Mouse (Mus musculus) kidney, embryonic 15.5 days (tissue): ENCODE data around the gene Cdhr2. TPM values are rescaled to one million over a fixed set of nuclear protein-coding genes. Genes with fewer than 3 reads are reported as not detected.

ENCODE experiments used
- ATAC-seq: fragments of 200-750 bp; cut with Nextera tagmentation; replicated peaks from 2 replicates; pipeline ENCODE4 v1.8.0; 2017; ENCODE audit warnings: moderate TSS enrichment; ENCODE audit not compliant: low FRiP score
- H3K27ac ChIP-seq: fragments of 300-500 bp; sonication (generic); 2 replicates; pipeline ENCODE4 v1.5.1; 2015; ENCODE audit warnings: mild to moderate bottlenecking, inconsistent platforms
- H3K27me3 ChIP-seq: fragments of 300-500 bp; sonication (generic); 2 replicates; pipeline ENCODE4 v1.6.1; 2015; ENCODE audit warnings: inconsistent platforms
- H3K36me3 ChIP-seq: fragments of 300-500 bp; sonication (generic); 2 replicates; pipeline ENCODE4 v1.6.1; 2015; ENCODE audit warnings: inconsistent platforms
- H3K4me1 ChIP-seq: fragments of 300-500 bp; sonication (generic); 2 replicates; pipeline ENCODE4 v1.6.1; 2015; ENCODE audit warnings: inconsistent platforms
- H3K4me2 ChIP-seq: fragments of 300-500 bp; sonication (generic); 2 replicates; pipeline ENCODE4 v1.6.1; 2015; ENCODE audit warnings: moderate library complexity, mild to moderate bottlenecking, inconsistent platforms
- H3K4me3 ChIP-seq: fragments of 300-500 bp; sonication (generic); replicated peaks from 2 replicates; pipeline ENCODE4 v1.5.1; 2015; ENCODE audit warnings: mild to moderate bottlenecking, inconsistent platforms
- H3K9ac ChIP-seq: fragments of 300-500 bp; sonication (generic); 2 replicates; pipeline ENCODE4 v1.6.1; 2015; ENCODE audit warnings: mild to moderate bottlenecking, inconsistent platforms
- H3K9me3 ChIP-seq: fragments of 300-500 bp; sonication (generic); replicated peaks from 2 replicates; pipeline ENCODE4 v1.6.1; 2016; ENCODE audit warnings: inconsistent platforms
- WGBS: fragments of 180-500 bp; shearing (Covaris S2); methylation state at CpG from one replicate; pipeline ENCODE4 v1.1.7; 2015; ENCODE audit warnings: mixed read lengths; 5-methylcytosine and 5-hydroxymethylcytosine counted together
- polyA plus RNA-seq: library from polyadenylated mRNA; unstranded; fragments of >200 nt; fragmentation: Nextera tagmentation; extraction: Ambion mirVana; gene quantifications from 2 replicates; pipeline ENCODE4 v1.2.1, GENCODE M21; 2015

Cdhr2 gene
- polyA plus RNA-seq = 5.4 TPM in 2 replicates

- no peak within 1 kb of the TSS for H3K9ac ChIP-seq
- H3K4me2 ChIP-seq = peak within 1 kb of the TSS; percentile 38
- no peaks in the 10 kb centered on the region for H3K36me3 ChIP-seq
- WGBS = 49% methylated on average over 5 of the region's 5 CpGs
- no peak within 1 kb of the TSS for H3K4me3 ChIP-seq
- no peaks in the 10 kb centered on the region for H3K27me3 ChIP-seq
- peaks cover 10% of the 10 kb centered on the region for H3K4me1 ChIP-seq
- peak within 1 kb of the TSS; percentile 41; the same call in 1 of the 2 replicates for H3K27ac ChIP-seq
- no peaks in the 10 kb centered on the region for H3K9me3 ChIP-seq
- peak; percentile 94 for ATAC-seq
These were observed at the start of gene Cdhr2 for GRCm38 (mm10) chr13:54701243-54701642. TSS of gene Cdhr2 (plus strand) at chr13:54701461.

- Histone ChIP-seq H3K4me1 (peaks cover 20% of the 10 kb centered on the region), H3K4me3 (no peak overlapping the region), H3K27ac (peak overlapping the region; percentile 59; the same call in 1 of the 2 replicates), H3K9me3 (no peaks in the 10 kb centered on the region), H3K9ac (no peak overlapping the region), H3K4me2 (no peak overlapping the region), H3K27me3 (no peaks in the 10 kb centered on the region), H3K36me3 (peaks cover 80% of the 10 kb centered on the region)
- WGBS = 65% methylated on average over 5 of the region's 5 CpGs
- ATAC-seq = no peak
These were observed 40.4 kb upstream of the Cdhr2 start for GRCm38 (mm10) chr13:54660877-54661276.

- no peak for ATAC-seq
- H3K4me1 ChIP-seq = peaks cover 20% of the 10 kb centered on the region
- peak overlapping the region; percentile 59; the same call in 1 of the 2 replicates for H3K27ac ChIP-seq
These were observed 39.9 kb upstream of the Cdhr2 start for GRCm38 (mm10) chr13:54661358-54661757.

GRCm38 (mm10) chr13:54663999-54664398, 37.3 kb upstream of the Cdhr2 start:
- Histone ChIP-seq H3K27ac (peak overlapping the region; percentile 84), H3K4me2 (no peak overlapping the region), H3K36me3 (peaks cover 52% of the 10 kb centered on the region), H3K27me3 (no peaks in the 10 kb centered on the region), H3K4me3 (no peak overlapping the region), H3K9me3 (no peaks in the 10 kb centered on the region), H3K4me1 (peaks cover 20% of the 10 kb centered on the region), H3K9ac (no peak overlapping the region)
- WGBS = 38% methylated on average over 4 of the region's 4 CpGs
- ATAC-seq = peak; percentile 73; the same call in 1 of the 2 replicates

More at GRCm38 (mm10) chr13:54661358-54661757, 39.9 kb upstream of the Cdhr2 start:
- peaks cover 76% of the 10 kb centered on the region for H3K36me3 ChIP-seq
- no peak overlapping the region for H3K4me3 ChIP-seq
- no peaks in the 10 kb centered on the region for H3K27me3 ChIP-seq
- WGBS = 88% methylated on average over 12 of the region's 12 CpGs
- H3K9me3 ChIP-seq = no peaks in the 10 kb centered on the region
- H3K4me2 ChIP-seq = no peak overlapping the region
- no peak overlapping the region for H3K9ac ChIP-seq

- Histone ChIP-seq H3K27me3 (no peaks in the 10 kb centered on the region), H3K27ac (peak overlapping the region; percentile 84), H3K9ac (no peak overlapping the region), H3K4me1 (peaks cover 20% of the 10 kb centered on the region), H3K9me3 (no peaks in the 10 kb centered on the region), H3K36me3 (peaks cover 46% of the 10 kb centered on the region), H3K4me2 (no peak overlapping the region), H3K4me3 (no peak overlapping the region)
- ATAC-seq = no peak
- 78% methylated on average over 1 of the region's 1 CpGs for WGBS
These were observed 36.8 kb upstream of the Cdhr2 start for GRCm38 (mm10) chr13:54664509-54664908.

- Histone ChIP-seq H3K27ac (no peak overlapping the region), H3K4me2 (no peak overlapping the region), H3K36me3 (peaks cover 41% of the 10 kb centered on the region), H3K27me3 (no peaks in the 10 kb centered on the region), H3K9me3 (no peaks in the 10 kb centered on the region), H3K4me1 (peaks cover 20% of the 10 kb centered on the region), H3K9ac (no peak overlapping the region), H3K4me3 (no peak overlapping the region)
- ATAC-seq = no peak
- 93% methylated on average over 7 of the region's 7 CpGs for WGBS
These were observed 36.2 kb upstream of the Cdhr2 start for GRCm38 (mm10) chr13:54665062-54665461.

GRCm38 (mm10) chr13:54670491-54670890, 30.8 kb upstream of the Cdhr2 start:
- Histone ChIP-seq H3K4me2 (no peak overlapping the region), H3K4me1 (no peaks in the 10 kb centered on the region), H3K36me3 (peaks cover 2% of the 10 kb centered on the region; the same call in 1 of the 2 replicates), H3K27me3 (no peaks in the 10 kb centered on the region), H3K27ac (no peak overlapping the region), H3K9me3 (no peaks in the 10 kb centered on the region), H3K9ac (no peak overlapping the region), H3K4me3 (no peak overlapping the region)
- ATAC-seq = no peak
- 81% methylated on average over 2 of the region's 2 CpGs for WGBS

- no peaks in the 10 kb centered on the region for H3K27me3 ChIP-seq
- ATAC-seq = peak; percentile 54; the same call in 1 of the 2 replicates
- no peaks in the 10 kb centered on the region for H3K9me3 ChIP-seq
- no peak overlapping the region for H3K9ac ChIP-seq
- no peak overlapping the region for H3K4me2 ChIP-seq
- peak overlapping the region; percentile 73 for H3K27ac ChIP-seq
- H3K4me1 ChIP-seq = 0 out of 2 replicates have a peak, but pooled peaks cover 2% of the 10 kb centered on the region
- peaks cover 26% of the 10 kb centered on the region for H3K36me3 ChIP-seq
- H3K4me3 ChIP-seq = no peak overlapping the region
- 52% methylated on average over 11 of the region's 11 CpGs for WGBS
These were observed 25.2 kb upstream of the Cdhr2 start for GRCm38 (mm10) chr13:54675895-54676590.

GRCm38 (mm10) chr13:54678263-54678662, 23.0 kb upstream of the Cdhr2 start:
- H3K9me3 ChIP-seq = no peaks in the 10 kb centered on the region

GRCm38 (mm10) chr13:54680184-54680853, 20.9 kb upstream of the Cdhr2 start:
- no peak overlapping the region for H3K9ac ChIP-seq
- ATAC-seq = no peak; the same call in 1 of the 2 replicates
- no peaks in the 10 kb centered on the region for H3K9me3 ChIP-seq
- no peak overlapping the region for H3K27ac ChIP-seq
- 84% methylated on average over 17 of the region's 17 CpGs for WGBS
- H3K4me2 ChIP-seq = no peak overlapping the region
- H3K4me1 ChIP-seq = peaks cover 17% of the 10 kb centered on the region
- no peak overlapping the region for H3K4me3 ChIP-seq
- H3K36me3 ChIP-seq = peaks cover 61% of the 10 kb centered on the region
- H3K27me3 ChIP-seq = no peaks in the 10 kb centered on the region

More at GRCm38 (mm10) chr13:54678263-54678662, 23.0 kb upstream of the Cdhr2 start:
- no peak for ATAC-seq
- no peak overlapping the region; the same call in 1 of the 2 replicates for H3K27ac ChIP-seq
- 44% methylated on average over 4 of the region's 4 CpGs for WGBS
- no peaks in the 10 kb centered on the region for H3K27me3 ChIP-seq
- peaks cover 49% of the 10 kb centered on the region for H3K36me3 ChIP-seq
- 0 out of 2 replicates have a peak, but pooled peaks cover 2% of the 10 kb centered on the region for H3K4me1 ChIP-seq
- no peak overlapping the region for H3K4me3 ChIP-seq
- no peak overlapping the region for H3K9ac ChIP-seq
- H3K4me2 ChIP-seq = no peak overlapping the region

- no peak overlapping the region for H3K4me3 ChIP-seq
- no peaks in the 10 kb centered on the region for H3K9me3 ChIP-seq
- peaks cover 61% of the 10 kb centered on the region for H3K36me3 ChIP-seq
- H3K4me2 ChIP-seq = no peak overlapping the region
- H3K9ac ChIP-seq = no peak overlapping the region
- no peaks in the 10 kb centered on the region for H3K27me3 ChIP-seq
- H3K4me1 ChIP-seq = peaks cover 27% of the 10 kb centered on the region
- no peak for ATAC-seq
- no peak overlapping the region for H3K27ac ChIP-seq
- WGBS = 76% methylated on average over 7 of the region's 8 CpGs
These were observed 20.0 kb upstream of the Cdhr2 start for GRCm38 (mm10) chr13:54681291-54681690.

- no peaks in the 10 kb centered on the region for H3K9me3 ChIP-seq
- H3K9ac ChIP-seq = no peak overlapping the region
- no peak for ATAC-seq
- peaks cover 60% of the 10 kb centered on the region for H3K36me3 ChIP-seq
- no peak overlapping the region for H3K4me2 ChIP-seq
- peaks cover 28% of the 10 kb centered on the region for H3K4me1 ChIP-seq
- 86% methylated on average over 3 of the region's 3 CpGs for WGBS
- H3K4me3 ChIP-seq = no peak overlapping the region
- H3K27me3 ChIP-seq = no peaks in the 10 kb centered on the region
- no peak overlapping the region for H3K27ac ChIP-seq
These were observed 18.0 kb upstream of the Cdhr2 start for GRCm38 (mm10) chr13:54683301-54683700.
